Mouse (Mus musculus) heart, adult 9 months (tissue): ENCODE results near the gene Adig.

Experiments
- DNase-seq, 2 experiments: peaks; one replicate each; pipeline ENCODE4 v3.0.0; 2022; ENCODE audit warnings: low spot score in 2 of 2

Gene Adig

GRCm38 (mm10) chr2:158501836-158502812 is at the start of gene Adig:
Adig (plus strand) TSS chr2:158502612.
- DNase-seq = no peak

GRCm38 (mm10) chr2:158456451-158456850 is 46.0 kb upstream of the Adig start:
- DNase-seq = no peak

GRCm38 (mm10) chr2:158457610-158458009 is 44.8 kb upstream of the Adig start:
- DNase-seq = no peak

- no peak for DNase-seq
Measured at GRCm38 (mm10) chr2:158462450-158462849, 40.0 kb upstream of the Adig start.

- DNase-seq = no peak
Measured at GRCm38 (mm10) chr2:158474159-158474558, 28.3 kb upstream of the Adig start.

GRCm38 (mm10) chr2:158477640-158478039 is 24.8 kb upstream of the Adig start:
- DNase-seq = no peak

GRCm38 (mm10) chr2:158498457-158498856 is 4.0 kb upstream of the Adig start:
- DNase-seq = no peak

- no peak for DNase-seq
Measured at GRCm38 (mm10) chr2:158503226-158503625, 814 bp downstream of the Adig start.

GRCm38 (mm10) chr2:158503671-158504070 is 1.3 kb downstream of the Adig start:
- peak in 1 of 2 experiments; percentile 14 for DNase-seq

GRCm38 (mm10) chr2:158506475-158506874 is 4.1 kb downstream of the Adig start:
- no peak for DNase-seq

- DNase-seq = no peak
Measured at GRCm38 (mm10) chr2:158507046-158507445, 4.6 kb downstream of the Adig start.

- no peak for DNase-seq
Measured at GRCm38 (mm10) chr2:158510665-158511064, 8.3 kb downstream of the Adig start.

GRCm38 (mm10) chr2:158512528-158512927 is 10.1 kb downstream of the Adig start, which contains the start of gene Arhgap40:
Arhgap40 (plus strand) TSS chr2:158512796.
- DNase-seq = no peak

- no peak for DNase-seq
Measured at GRCm38 (mm10) chr2:158513821-158514336, 11.5 kb downstream of the Adig start.

GRCm38 (mm10) chr2:158518583-158518982 is 16.2 kb downstream of the Adig start:
- no peak for DNase-seq

- DNase-seq = no peak
Measured at GRCm38 (mm10) chr2:158519071-158519470, 16.7 kb downstream of the Adig start.

GRCm38 (mm10) chr2:158519800-158520199 is 17.4 kb downstream of the Adig start:
- DNase-seq = no peak

GRCm38 (mm10) chr2:158523060-158523459 is 20.6 kb downstream of the Adig start:
- DNase-seq = no peak

GRCm38 (mm10) chr2:158524129-158524860 is 21.9 kb downstream of the Adig start:
- no peak for DNase-seq

- peak in 1 of 2 experiments; percentile 9 for DNase-seq
Measured at GRCm38 (mm10) chr2:158534090-158534489, 31.7 kb downstream of the Adig start.

- no peak for DNase-seq
Measured at GRCm38 (mm10) chr2:158534559-158534958, 32.1 kb downstream of the Adig start.
